Mouse (Mus musculus): ENCODE results near the gene Rab44. TPM values are rescaled to one million over a fixed set of nuclear protein-coding genes. Genes with fewer than 3 reads are reported as not detected.

The Rab44 gene
- polyA plus RNA-seq, 1 experiment from 2014 or later = 1.1 TPM

DNA sequence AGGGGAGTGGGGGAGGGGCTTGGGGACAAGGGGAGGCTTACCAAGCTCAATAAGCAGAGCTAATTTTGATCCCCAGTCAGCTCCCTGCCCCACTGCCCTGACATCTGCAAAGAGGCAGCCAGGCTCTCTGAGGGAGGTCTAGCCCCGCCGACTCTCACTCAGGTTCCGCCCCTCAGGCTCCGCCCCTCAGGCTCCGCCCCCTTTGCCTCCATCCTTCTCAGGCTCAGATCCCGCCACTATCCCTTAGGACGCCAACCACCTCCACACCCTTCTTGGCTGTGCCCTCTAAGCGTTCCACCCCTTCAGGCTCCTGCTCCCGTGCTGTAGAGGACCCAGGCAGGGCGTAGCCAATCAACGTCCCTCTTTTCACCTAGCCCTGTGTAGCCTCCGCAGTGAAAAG is 75.0 kb downstream of the Rab44 start:
- no peak overlapping the region for H3K4me3 ChIP-seq (ENCODE audit: low read length)

GRCm38 (mm10) chr17:29195579-29195978 is 81.6 kb downstream of the Rab44 start:
- no peak overlapping the region for H3K27ac ChIP-seq (ENCODE audit: low read length)
- H3K27me3 ChIP-seq (ENCODE audit: control insufficient read depth, insufficient read depth, low read depth, low read length) = no peaks in the 10 kb centered on the region
- no peak overlapping the region for H3K4me3 ChIP-seq (ENCODE audit: low read length)
- H3K36me3 ChIP-seq (ENCODE audit: control insufficient read depth, insufficient read depth, low read length) = no peaks in the 10 kb centered on the region
- no peaks in the 10 kb centered on the region for H3K9me3 ChIP-seq (ENCODE audit: control insufficient read depth, low read length)
- WGBS = 61% methylated on average over 4 of the region's 4 CpGs
- H3K9ac ChIP-seq (ENCODE audit: low read length) = no peak overlapping the region
- no peaks in the 10 kb centered on the region for H3K4me1 ChIP-seq (replicated peaks; ENCODE audit: control insufficient read depth, insufficient read depth, low read length)
- no peak for ATAC-seq (ENCODE audit: low read depth)
- H3K4me2 ChIP-seq (ENCODE audit: low read depth, low read length) = no peak overlapping the region

More for the DNA sequence above, 75.0 kb downstream of the Rab44 start:
- WGBS = 6% methylated on average over 12 of the region's 12 CpGs
- H3K9me3 ChIP-seq (ENCODE audit: control insufficient read depth, low read length) = no peaks in the 10 kb centered on the region
- no peaks in the 10 kb centered on the region for H3K36me3 ChIP-seq (ENCODE audit: control insufficient read depth, insufficient read depth, low read length)
- H3K4me1 ChIP-seq (replicated peaks; ENCODE audit: control insufficient read depth, insufficient read depth, low read length) = peaks cover 14% of the 10 kb centered on the region; the same call in 1 of the 2 replicates
- no peak overlapping the region for H3K9ac ChIP-seq (ENCODE audit: low read length)
- peak overlapping the region; percentile 33 for H3K4me2 ChIP-seq (ENCODE audit: low read depth, low read length)
- no peak overlapping the region for H3K27ac ChIP-seq (ENCODE audit: low read length)
- peak; percentile 57 for ATAC-seq (ENCODE audit: low read depth)
- no peaks in the 10 kb centered on the region for H3K27me3 ChIP-seq (ENCODE audit: control insufficient read depth, insufficient read depth, low read depth, low read length)

Other genes starting within 250 kb of the Rab44 start
- gene 4930539E08Rik, start 198.8 kb upstream of the Rab44 start, polyA plus RNA-seq (2015; fragmentation: Nextera tagmentation; extraction: Ambion mirVana) = 0.08 and 0.40 TPM in 2 replicates
- 0.15 TPM in 1 of 2 replicates, not detected in the other for gene Pxt1, start 170.3 kb upstream of the Rab44 start, polyA plus RNA-seq (2015; fragmentation: Nextera tagmentation; extraction: Ambion mirVana)
- gene Kctd20, start 162.2 kb upstream of the Rab44 start, polyA plus RNA-seq (2015; fragmentation: Nextera tagmentation; extraction: Ambion mirVana) = 76.4 and 83.2 TPM in 2 replicates
- 103 and 113 TPM in 2 replicates for gene Stk38, start 106.2 kb upstream of the Rab44 start, polyA plus RNA-seq (2015; fragmentation: Nextera tagmentation; extraction: Ambion mirVana)
- gene Srsf3, start 81.5 kb upstream of the Rab44 start, polyA plus RNA-seq (2015; fragmentation: Nextera tagmentation; extraction: Ambion mirVana) = 563 and 593 TPM in 2 replicates
- gene Cdkn1a, start 23.2 kb upstream of the Rab44 start, polyA plus RNA-seq (2015; fragmentation: Nextera tagmentation; extraction: Ambion mirVana) = 41.3 and 43.7 TPM in 2 replicates
- 3.6 and 5.0 TPM in 2 replicates for gene Cpne5, start 124.0 kb downstream of the Rab44 start, polyA plus RNA-seq (2015; fragmentation: Nextera tagmentation; extraction: Ambion mirVana)
- gene Ppil1, start 150.0 kb downstream of the Rab44 start, polyA plus RNA-seq (2015; fragmentation: Nextera tagmentation; extraction: Ambion mirVana) = 144 and 145 TPM in 2 replicates
- gene BC004004, start 154.6 kb downstream of the Rab44 start, polyA plus RNA-seq (2015; fragmentation: Nextera tagmentation; extraction: Ambion mirVana) = 82.2 and 87.7 TPM in 2 replicates
- 2.3 and 3.5 TPM in 2 replicates for gene Pi16, start 203.5 kb downstream of the Rab44 start, polyA plus RNA-seq (2015; fragmentation: Nextera tagmentation; extraction: Ambion mirVana)
- gene Mtch1, start 233.8 kb downstream of the Rab44 start, polyA plus RNA-seq (2015; fragmentation: Nextera tagmentation; extraction: Ambion mirVana) = 208 and 265 TPM in 2 replicates
- 21.7 and 24.0 TPM in 2 replicates for gene Fgd2, start 246.8 kb downstream of the Rab44 start, polyA plus RNA-seq (2015; fragmentation: Nextera tagmentation; extraction: Ambion mirVana)